18 mouse cellular contexts compared by ENCODE assay signal in genomic region chr1:36172941-36173340, GRCm38 (mm10).
"Had no signal": no experiment of that assay in that cellular context is flagged by ENCODE, and none has a peak within 500 bp of the region (broad histone marks: within the 10 kb centered on the region; RNA-seq: fewer than 3 reads in every experiment).

No protein-coding gene starts in this region.

- DNase-seq: kidney, adult 18-20 months; kidney, postnatal 10 days; lung, embryonic 14.5 days; lung, postnatal 14 days; retina, postnatal 1 day; right cerebral cortex, postnatal 4 days; spleen, adult 18-20 months; thymus, adult 2 months; thymus, postnatal 25 days had no signal

- H3K9ac ChIP-seq: intestine, embryonic 15.5 days; liver, embryonic 15.5 days; lung, embryonic 14.5 days; midbrain, embryonic 12.5 days; neural tube, embryonic 13.5 days had no signal

- H3K4me1 ChIP-seq: intestine, embryonic 15.5 days; limb, embryonic 10.5 days; liver, embryonic 15.5 days; midbrain, embryonic 12.5 days; neural tube, embryonic 13.5 days had no signal

- H3K4me3 ChIP-seq: intestine, embryonic 15.5 days; left cerebral cortex, adult 2 months; limb, embryonic 10.5 days; liver, embryonic 15.5 days; midbrain, embryonic 12.5 days; neural tube, embryonic 13.5 days had no signal

- ATAC-seq: intestine, embryonic 15.5 days; midbrain, embryonic 16.5 days had no signal

- H3K27me3 ChIP-seq: intestine, embryonic 15.5 days; liver, embryonic 15.5 days; midbrain, embryonic 12.5 days; neural tube, embryonic 13.5 days had no signal

- H3K9me3 ChIP-seq: intestine, embryonic 15.5 days; limb, embryonic 10.5 days; liver, embryonic 15.5 days; midbrain, embryonic 12.5 days; neural tube, embryonic 13.5 days had no signal

- H3K4me2 ChIP-seq: intestine, embryonic 15.5 days; liver, embryonic 11.5 days; liver, embryonic 15.5 days; lung, embryonic 14.5 days; midbrain, embryonic 12.5 days; neural tube, embryonic 13.5 days had no signal

- H3K27ac ChIP-seq: intestine, embryonic 15.5 days; left cerebral cortex, adult 2 months; limb, embryonic 10.5 days; liver, embryonic 15.5 days; macrophage; midbrain, embryonic 12.5 days; neural tube, embryonic 13.5 days had no signal
